Mouse (Mus musculus): ENCODE data around the gene Nlrp1b.
A peak's percentile ranks its signal among the peaks of the same experiment; 100 is the strongest.

Nlrp1b gene

GRCm38 (mm10) chr11:71230684-71231480, at the start of gene Nlrp1b:
Gene Nlrp1b (minus strand): TSS chr11:71230733.
- no peak for DNase-seq (ENCODE audit: low read depth)

GRCm38 (mm10) chr11:71261036-71261435, 30.5 kb upstream of the Nlrp1b start:
- no peak for DNase-seq (ENCODE audit: low read depth)

- no peak for DNase-seq (ENCODE audit: low read depth)
Measured at GRCm38 (mm10) chr11:71251333-71251732, 20.8 kb upstream of the Nlrp1b start.

- no peak for DNase-seq (ENCODE audit: low read depth)
Measured at GRCm38 (mm10) chr11:71224614-71225013, 5.9 kb downstream of the Nlrp1b start.

- no peak for DNase-seq (ENCODE audit: low read depth)
Measured at GRCm38 (mm10) chr11:71202703-71203102, 27.8 kb downstream of the Nlrp1b start.

- no peak for DNase-seq (ENCODE audit: low read depth)
Measured at GRCm38 (mm10) chr11:71199349-71199748, 31.2 kb downstream of the Nlrp1b start.

- no peak for DNase-seq (ENCODE audit: low read depth)
Measured at GRCm38 (mm10) chr11:71169633-71170032, 60.9 kb downstream of the Nlrp1b start.

GRCm38 (mm10) chr11:71164139-71164538, 66.4 kb downstream of the Nlrp1b start:
- DNase-seq (ENCODE audit: low read depth) = no peak

GRCm38 (mm10) chr11:71159439-71160136, 70.9 kb downstream of the Nlrp1b start:
- DNase-seq (ENCODE audit: low read depth) = no peak

- DNase-seq (ENCODE audit: low read depth) = peak; percentile 34
Measured at GRCm38 (mm10) chr11:71155272-71155671, 75.3 kb downstream of the Nlrp1b start.

GRCm38 (mm10) chr11:71144661-71145060, 85.9 kb downstream of the Nlrp1b start, which contains the start of gene Nlrp1a:
Gene Nlrp1a (minus strand): TSS chr11:71144704.
- no peak for DNase-seq (ENCODE audit: low read depth)

- no peak for DNase-seq (ENCODE audit: low read depth)
Measured at GRCm38 (mm10) chr11:71142031-71142430, 88.5 kb downstream of the Nlrp1b start.

GRCm38 (mm10) chr11:71107128-71107527, 123.4 kb downstream of the Nlrp1b start:
- no peak for DNase-seq (ENCODE audit: low read depth)

- DNase-seq (ENCODE audit: low read depth) = no peak
Measured at GRCm38 (mm10) chr11:71106261-71107021, 124.1 kb downstream of the Nlrp1b start.

- DNase-seq (ENCODE audit: low read depth) = no peak
Measured at GRCm38 (mm10) chr11:71103931-71104330, 126.6 kb downstream of the Nlrp1b start.
